Mouse (Mus musculus) E14TG2a.4 (cell line): Measurements from ENCODE around the gene Nsrp1.

Source experiments
- CTCF ChIP-seq: conservative IDR thresholded peaks from 2 replicates; pipeline ENCODE4 v1.5.1; 2014; ENCODE audit warnings: low read length
- NANOG ChIP-seq: IDR thresholded peaks from 2 replicates; pipeline ENCODE4 v1.6.1; 2014; ENCODE audit warnings: borderline replicate concordance, low read length, mixed read lengths
- POU5F1 ChIP-seq: IDR thresholded peaks from 2 replicates; pipeline ENCODE4 v1.6.1; 2014; ENCODE audit warnings: low read length, borderline replicate concordance

- no peak; the same call in 1 of the 2 replicates for TF ChIP-seq CTCF
- no peak for TF ChIP-seq NANOG
- no peak for TF ChIP-seq POU5F1
These were observed 7.5 kb downstream of the Nsrp1 start for GRCm38 (mm10) chr11:77070721-77071120.
